Mouse (Mus musculus) myocyte (in vitro differentiated cells): ENCODE measurements around the gene Tjp1. TPM values are rescaled to one million over a fixed set of nuclear protein-coding genes. Genes with fewer than 3 reads are reported as not detected.

Experiments
- H3K27me3 ChIP-seq: one replicate; pipeline ENCODE4 v1.6.1; 2011; ENCODE audit not compliant: control insufficient read depth, insufficient read depth, insufficient read length
- H3K36me3 ChIP-seq: one replicate; pipeline ENCODE4 v1.6.1; 2011; ENCODE audit not compliant: control insufficient read depth, insufficient read depth
- H3K4me2 ChIP-seq: one replicate; pipeline ENCODE4 v1.6.1; 2011; ENCODE audit warnings: low read depth, control low read depth
- H3K4me3 ChIP-seq: one replicate; pipeline ENCODE4 v1.5.1; 2011; ENCODE audit warnings: mild to moderate bottlenecking, control low read depth, moderate library complexity
- H3K79me2 ChIP-seq: one replicate; pipeline ENCODE4 v1.6.1; 2011; ENCODE audit not compliant: control insufficient read depth, insufficient read depth
- H3ac ChIP-seq: one replicate; pipeline ENCODE4 v1.6.1; 2011; ENCODE audit not compliant: control insufficient read depth, insufficient read length
- CEBPB ChIP-seq: IDR thresholded peaks from 2 replicates; pipeline ENCODE4 v1.6.1; 2011; ENCODE audit warnings: mild to moderate bottlenecking, moderate library complexity; ENCODE audit not compliant: poor library complexity, insufficient read depth, severe bottlenecking
- E2F4 ChIP-seq: IDR thresholded peaks from one replicate; pipeline ENCODE4 v1.6.1; 2011; ENCODE audit warnings: mild to moderate bottlenecking, control low read depth, moderate library complexity; ENCODE audit not compliant: insufficient read depth
- MAX ChIP-seq: IDR thresholded peaks from one replicate; pipeline ENCODE4 v1.6.1; 2011; ENCODE audit warnings: low read depth, mild to moderate bottlenecking, control low read depth
- MYOD1 ChIP-seq, 3 experiments: IDR thresholded peaks; one replicate each; pipeline ENCODE4 v1.6.1; 2011; ENCODE audit warnings: control low read depth in 2 of 3, low read depth in 2 of 3, mild to moderate bottlenecking in 2 of 3, moderate library complexity in 1 of 3; ENCODE audit not compliant: insufficient read length in 2 of 3, control insufficient read depth in 1 of 3
- MYOG ChIP-seq, 3 experiments: IDR thresholded peaks; one replicate each; pipeline ENCODE4 v1.6.1; 2011; ENCODE audit warnings: control low read depth in 2 of 3, low read depth in 2 of 3, mild to moderate bottlenecking in 2 of 3; ENCODE audit not compliant: insufficient read length in 2 of 3, control insufficient read depth in 1 of 3, insufficient read depth in 1 of 3
- POLR2A ChIP-seq: IDR thresholded peaks from one replicate; pipeline ENCODE4 v1.6.1; 2011; ENCODE audit warnings: low read depth, mild to moderate bottlenecking, control low read depth, moderate library complexity; ENCODE audit not compliant: insufficient read length
- POLR2AphosphoS2 ChIP-seq: IDR thresholded peaks from one replicate; pipeline ENCODE4 v1.6.1; 2011; ENCODE audit warnings: low read depth, control low read depth; ENCODE audit not compliant: insufficient read length
- REST ChIP-seq: IDR thresholded peaks from one replicate; pipeline ENCODE4 v1.6.1; 2011; ENCODE audit warnings: mild to moderate bottlenecking, control low read depth, moderate library complexity; ENCODE audit not compliant: insufficient read depth, insufficient read length
- SRF ChIP-seq: IDR thresholded peaks from one replicate; pipeline ENCODE4 v1.6.1; 2011; ENCODE audit warnings: low read depth; ENCODE audit not compliant: control insufficient read depth, insufficient read length
- TCF12 ChIP-seq: IDR thresholded peaks from one replicate; pipeline ENCODE4 v1.6.1; 2011; ENCODE audit warnings: mild to moderate bottlenecking, control low read depth; ENCODE audit not compliant: poor library complexity, insufficient read depth, severe bottlenecking
- TCF3 ChIP-seq: IDR thresholded peaks from one replicate; pipeline ENCODE4 v1.6.1; 2011; ENCODE audit warnings: low read depth, control low read depth; ENCODE audit not compliant: insufficient read length
- USF1 ChIP-seq: IDR thresholded peaks from one replicate; pipeline ENCODE4 v1.6.1; 2011; ENCODE audit warnings: low read depth, mild to moderate bottlenecking, control low read depth, moderate library complexity
- polyA plus RNA-seq: library from polyadenylated mRNA; unstranded; fragments of >200 nt; fragmentation: generic; extraction: Trizol; gene quantifications from one replicate; pipeline ENCODE4 v1.2.1, GENCODE M21; 2012; ENCODE audit warnings: missing spikeins

Tjp1 gene
- 24.3 TPM for polyA plus RNA-seq

- Histone ChIP-seq H3K4me3 (no peak within 1 kb of the TSS), H3K27me3 (peaks cover 24% of the 10 kb centered on the region), H3K4me2 (no peak within 1 kb of the TSS), H3K36me3 (no peaks in the 10 kb centered on the region), H3K79me2 (no peaks in the 10 kb centered on the region), H3ac (no peak within 1 kb of the TSS)
- TF ChIP-seq TCF12: no peak
- no peak for TF ChIP-seq USF1
- TF ChIP-seq TCF3: no peak
- no peak for TF ChIP-seq REST
- TF ChIP-seq SRF: no peak
- TF ChIP-seq MAX: no peak
- TF ChIP-seq MYOD1 (IDR thresholded peaks at IDR 0.05; ENCODE audit: control insufficient read depth in 1 of 3, insufficient read length in 2 of 3, low read depth in 2 of 3): no peak
- TF ChIP-seq POLR2AphosphoS2: no peak
- TF ChIP-seq CEBPB: no peak
- TF ChIP-seq MYOG (IDR thresholded peaks at IDR 0.05; ENCODE audit: control insufficient read depth in 1 of 3, insufficient read depth in 1 of 3, insufficient read length in 2 of 3, low read depth in 2 of 3): no peak
- TF ChIP-seq E2F4: no peak
- TF ChIP-seq POLR2A: no peak
Measured at GRCm38 (mm10) chr7:65527071-65528007, at the start of gene Tjp1. Gene Tjp1 (minus strand): TSS chr7:65527781.

- H3K4me2 ChIP-seq: no peak overlapping the region
- H3K79me2 ChIP-seq: no peaks in the 10 kb centered on the region
- TF ChIP-seq E2F4: no peak
- no peak for TF ChIP-seq REST
Measured at GRCm38 (mm10) chr7:65577118-65577517, 49.5 kb upstream of the Tjp1 start.

GRCm38 (mm10) chr7:65572731-65573130 lies 45.1 kb upstream of the Tjp1 start:
- H3K79me2 ChIP-seq: no peaks in the 10 kb centered on the region
- TF ChIP-seq TCF12 (no peak), TCF3 (no peak)

More at GRCm38 (mm10) chr7:65577118-65577517, 49.5 kb upstream of the Tjp1 start:
- H3ac ChIP-seq: no peak overlapping the region
- no peaks in the 10 kb centered on the region for H3K36me3 ChIP-seq
- peaks cover 6% of the 10 kb centered on the region for H3K27me3 ChIP-seq
- no peak overlapping the region for H3K4me3 ChIP-seq

GRCm38 (mm10) chr7:65570691-65571090 lies 43.1 kb upstream of the Tjp1 start:
- H3K4me2 ChIP-seq: no peak overlapping the region
- H3K27me3 ChIP-seq: no peaks in the 10 kb centered on the region
- no peaks in the 10 kb centered on the region for H3K79me2 ChIP-seq
- no peak overlapping the region for H3K4me3 ChIP-seq
- H3ac ChIP-seq: no peak overlapping the region
- H3K36me3 ChIP-seq: no peaks in the 10 kb centered on the region
- TF ChIP-seq REST: no peak
- TF ChIP-seq MYOD1 (IDR thresholded peaks at IDR 0.05; ENCODE audit: control insufficient read depth in 1 of 3, insufficient read length in 2 of 3, low read depth in 2 of 3): no peak
- TF ChIP-seq POLR2AphosphoS2: no peak
- no peak for TF ChIP-seq TCF3
- no peak for TF ChIP-seq TCF12
- no peak for TF ChIP-seq SRF

More at GRCm38 (mm10) chr7:65572731-65573130, 45.1 kb upstream of the Tjp1 start:
- no peaks in the 10 kb centered on the region for H3K36me3 ChIP-seq
- H3ac ChIP-seq: no peak overlapping the region
- no peak overlapping the region for H3K4me2 ChIP-seq
- H3K4me3 ChIP-seq: no peak overlapping the region
- peaks cover 6% of the 10 kb centered on the region for H3K27me3 ChIP-seq

GRCm38 (mm10) chr7:65555996-65556395 lies 28.4 kb upstream of the Tjp1 start:
- Histone ChIP-seq H3ac (no peak overlapping the region), H3K27me3 (no peaks in the 10 kb centered on the region), H3K4me3 (no peak overlapping the region), H3K79me2 (no peaks in the 10 kb centered on the region), H3K4me2 (no peak overlapping the region), H3K36me3 (no peaks in the 10 kb centered on the region)
- TF ChIP-seq REST: no peak
- no peak for TF ChIP-seq MYOD1 (IDR thresholded peaks at IDR 0.05; ENCODE audit: control insufficient read depth in 1 of 3, insufficient read length in 2 of 3, low read depth in 2 of 3)
- TF ChIP-seq POLR2A: no peak
- TF ChIP-seq TCF12: no peak
- no peak for TF ChIP-seq CEBPB
- TF ChIP-seq E2F4: no peak
- TF ChIP-seq USF1: no peak
- TF ChIP-seq SRF: no peak
- no peak for TF ChIP-seq POLR2AphosphoS2
- no peak for TF ChIP-seq MAX
- TF ChIP-seq MYOG (IDR thresholded peaks at IDR 0.05; ENCODE audit: control insufficient read depth in 1 of 3, insufficient read depth in 1 of 3, insufficient read length in 2 of 3, low read depth in 2 of 3): no peak
- no peak for TF ChIP-seq TCF3
